20 mouse cellular contexts compared by ENCODE assay signal in the genomic region with DNA sequence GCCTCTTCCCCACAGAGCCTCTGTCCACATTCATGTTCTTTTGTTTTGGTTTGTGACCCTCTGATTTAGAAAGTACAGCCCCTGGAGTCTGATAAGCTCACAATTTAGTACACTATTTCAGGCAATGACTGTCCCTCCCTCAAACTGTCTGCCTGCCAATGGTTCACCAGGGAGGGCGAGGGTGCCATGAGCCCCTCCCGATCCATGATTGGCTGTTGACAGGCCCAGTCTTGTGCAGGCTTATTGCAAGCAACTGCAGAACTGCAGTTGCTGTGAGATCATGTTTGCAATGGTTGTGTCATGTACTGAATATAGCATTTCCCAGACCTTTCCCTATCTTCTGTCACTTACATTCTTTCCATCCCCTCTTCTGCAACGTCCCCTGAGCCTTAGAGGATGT. TPM values are rescaled to one million over a fixed set of nuclear protein-coding genes. Genes with fewer than 3 reads are reported as not detected.
DNase-seq lines count a peak whose midpoint lies in the region; ATAC-seq and TF ChIP-seq lines count a peak whose summit lies in the region.
"Had no signal": no experiment of that assay in that cellular context is flagged by ENCODE, and none has a peak within 500 bp of the region (broad histone marks: within the 10 kb centered on the region; RNA-seq: fewer than 3 reads in every experiment).

No protein-coding gene starts in this region.

- ATAC-seq in hindbrain, postnatal 0 days = no peak
- no peak for ATAC-seq in hindbrain, embryonic 14.5 days (ENCODE audit: low FRiP score)
- peak; percentile 82 for ATAC-seq in heart, embryonic 15.5 days (replicated peaks; ENCODE audit: insufficient number of reproducible peaks, insufficient read depth, low FRiP score, low read depth)
- ATAC-seq: hindbrain, embryonic 16.5 days; liver, postnatal 0 days had no signal

- no peaks in the 10 kb centered on the region for H3K27me3 ChIP-seq in hindbrain, postnatal 0 days (ENCODE audit: insufficient read depth, low read length)
- H3K27me3 ChIP-seq in hindbrain, embryonic 14.5 days (ENCODE audit: control insufficient read depth, insufficient read depth, low read length) = peaks cover 6% of the 10 kb centered on the region; the same call in 1 of the 2 replicates
- H3K27me3 ChIP-seq in heart, embryonic 15.5 days = no peaks in the 10 kb centered on the region
- H3K27me3 ChIP-seq: CH12.LX had no signal

- H3K4me2 ChIP-seq in hindbrain, postnatal 0 days (ENCODE audit: low read depth, low read length) = no peak overlapping the region
- H3K4me2 ChIP-seq in hindbrain, embryonic 14.5 days (replicated peaks) = no peak overlapping the region
- H3K4me2 ChIP-seq in heart, embryonic 15.5 days = no peak overlapping the region

- no peak overlapping the region for H3K27ac ChIP-seq in hindbrain, postnatal 0 days
- H3K27ac ChIP-seq in hindbrain, embryonic 14.5 days = no peak overlapping the region
- peak overlapping the region; percentile 67 for H3K27ac ChIP-seq in heart, embryonic 15.5 days
- H3K27ac ChIP-seq: stomach, postnatal 0 days had no signal

- DNase-seq in cerebellum, postnatal 14 days = peak; percentile 8 to 9
- DNase-seq in cerebellum, postnatal 36 days = no peak
- peak; percentile 1 for DNase-seq in hindbrain, postnatal 0 days (ENCODE audit: low spot score)
- no peak for DNase-seq in hindbrain, embryonic 14.5 days (ENCODE audit: low spot score)
- DNase-seq in skeletal muscle tissue, adult 2 months (ENCODE audit: low read depth, low spot score) = peak; percentile 32
- DNase-seq in testis, postnatal 14 days (ENCODE audit: low spot score) = no peak
- no peak for DNase-seq in right cerebral cortex, postnatal 14 days
- DNase-seq: adrenal gland, adult 2 months; cerebellum, adult 2 months; kidney, adult 2 months; kidney, postnatal 36 days; layer of hippocampus, adult 9-11 months; liver; liver, postnatal 0 days; right cerebral cortex, adult 18-20 months; thymus, postnatal 36 days had no signal

- no peak overlapping the region for H3K9ac ChIP-seq in hindbrain, postnatal 0 days (replicated peaks; ENCODE audit: low read length)
- no peak overlapping the region for H3K9ac ChIP-seq in hindbrain, embryonic 14.5 days
- no peak overlapping the region for H3K9ac ChIP-seq in heart, embryonic 15.5 days
- H3K9ac ChIP-seq: liver, postnatal 0 days had no signal

- no peaks in the 10 kb centered on the region for H3K4me1 ChIP-seq in hindbrain, postnatal 0 days (ENCODE audit: insufficient read depth, low read length)
- H3K4me1 ChIP-seq in hindbrain, embryonic 14.5 days (replicated peaks; ENCODE audit: control insufficient read depth, insufficient read depth, low read length) = no peaks in the 10 kb centered on the region
- no peaks in the 10 kb centered on the region for H3K4me1 ChIP-seq in heart, embryonic 15.5 days (replicated peaks)

- H3K4me3 ChIP-seq in hindbrain, postnatal 0 days (ENCODE audit: low read length) = no peak overlapping the region
- no peak overlapping the region for H3K4me3 ChIP-seq in hindbrain, embryonic 14.5 days (replicated peaks; ENCODE audit: low read length)
- no peak overlapping the region for H3K4me3 ChIP-seq in heart, embryonic 15.5 days

- 63% methylated on average over 3 of the region's 3 CpGs for WGBS in hindbrain, postnatal 0 days
- 66% methylated on average over 3 of the region's 3 CpGs for WGBS in hindbrain, embryonic 14.5 days
- 32% methylated on average over 3 of the region's 3 CpGs for WGBS in heart, embryonic 15.5 days

- no peaks in the 10 kb centered on the region for H3K9me3 ChIP-seq in hindbrain, postnatal 0 days (ENCODE audit: low read length)
- H3K9me3 ChIP-seq in hindbrain, embryonic 14.5 days (ENCODE audit: control insufficient read depth, low read length) = no peaks in the 10 kb centered on the region
- H3K9me3 ChIP-seq in heart, embryonic 15.5 days (replicated peaks) = no peaks in the 10 kb centered on the region

- H3K36me3 ChIP-seq in hindbrain, postnatal 0 days (ENCODE audit: insufficient read depth, low read length) = no peaks in the 10 kb centered on the region
- H3K36me3 ChIP-seq in hindbrain, embryonic 14.5 days (replicated peaks; ENCODE audit: control insufficient read depth, insufficient read depth) = no peaks in the 10 kb centered on the region
- no peaks in the 10 kb centered on the region for H3K36me3 ChIP-seq in heart, embryonic 15.5 days

- TF ChIP-seq CTCF in hindbrain, postnatal 0 days (IDR thresholded peaks at IDR 0.05; ENCODE audit: low read depth) = no peak

RNA-seq across cellular contexts. Expression of a gene that starts 12.4 kb away (rescaled TPM):
- total RNA-seq in hindbrain, postnatal 0 days (2014; rRNA removed) = 18.1 and 20.1 TPM in 2 replicates
- 3.5 and 4.0 TPM in 2 replicates for polyA plus RNA-seq in hindbrain, postnatal 0 days (2015; fragmentation: Nextera tagmentation; extraction: Ambion mirVana)
- 4.0 and 4.7 TPM in 2 replicates for polyA plus RNA-seq in hindbrain, embryonic 14.5 days (2014; fragmentation: Nextera tagmentation; extraction: Ambion mirVana)
- 5.3 and 5.9 TPM in 2 replicates for polyA plus RNA-seq in heart, embryonic 15.5 days (2015; fragmentation: Nextera tagmentation; extraction: Ambion mirVana)

Comparison
In these comparisons a context has a peak if more than half of its experiments do, and no peak if none do; other contexts are left out.
1. DNase-seq: peak in cerebellum, postnatal 14 days (2 of 2), hindbrain, postnatal 0 days (single experiment) and skeletal muscle tissue, adult 2 months (single experiment); none in cerebellum, postnatal 36 days (0 of 2), hindbrain, embryonic 14.5 days (single experiment), testis, postnatal 14 days (single experiment) and right cerebral cortex, postnatal 14 days (single experiment).